Mouse (Mus musculus): ENCODE results near the gene Rbfox1. TPM values are rescaled to one million over a fixed set of nuclear protein-coding genes. Genes with fewer than 3 reads are reported as not detected.

The Rbfox1 gene
- polyA plus RNA-seq, 1 experiment from 2014 or later, result 125 TPM

DNA sequence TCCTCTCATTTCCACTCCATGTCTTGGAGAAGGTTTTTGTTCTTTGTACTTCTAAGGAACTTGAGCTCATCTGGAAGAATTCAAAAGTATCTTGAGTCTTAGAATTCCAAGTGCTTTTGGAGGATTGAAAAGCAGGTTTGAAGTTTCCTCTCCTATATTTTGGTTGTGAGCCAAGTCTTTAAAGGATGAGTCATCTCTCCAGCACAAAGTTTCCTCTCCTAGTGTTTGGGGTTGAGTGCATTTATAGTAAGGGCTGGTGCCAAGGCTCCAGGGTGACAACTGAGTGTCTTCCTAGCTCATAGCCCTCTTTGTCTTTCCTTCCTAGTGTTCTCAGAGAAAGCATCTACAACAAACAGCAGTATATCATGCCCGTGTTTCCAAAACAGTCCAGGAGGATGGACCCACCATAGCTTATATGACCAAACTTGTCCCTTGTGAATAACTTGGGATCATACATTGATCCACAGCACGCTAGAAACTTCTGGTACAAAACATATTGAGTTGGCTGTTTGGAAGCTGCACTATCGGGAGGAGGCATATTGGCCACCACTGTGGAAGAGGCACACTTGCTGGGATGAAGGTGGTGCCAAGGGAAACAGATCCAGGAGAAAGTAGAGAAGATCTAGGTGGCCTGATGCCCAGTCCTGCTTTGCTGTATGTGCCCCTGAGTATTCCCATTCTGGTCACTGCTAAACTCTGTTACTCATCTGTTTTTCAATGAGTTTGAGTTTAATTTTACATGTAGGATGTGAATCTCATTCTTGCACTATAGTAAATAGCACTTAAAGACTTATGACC lies 206.4 kb downstream of the Rbfox1 start:
- WGBS, result 86% methylated on average over 3 of the region's 3 CpGs

DNA sequence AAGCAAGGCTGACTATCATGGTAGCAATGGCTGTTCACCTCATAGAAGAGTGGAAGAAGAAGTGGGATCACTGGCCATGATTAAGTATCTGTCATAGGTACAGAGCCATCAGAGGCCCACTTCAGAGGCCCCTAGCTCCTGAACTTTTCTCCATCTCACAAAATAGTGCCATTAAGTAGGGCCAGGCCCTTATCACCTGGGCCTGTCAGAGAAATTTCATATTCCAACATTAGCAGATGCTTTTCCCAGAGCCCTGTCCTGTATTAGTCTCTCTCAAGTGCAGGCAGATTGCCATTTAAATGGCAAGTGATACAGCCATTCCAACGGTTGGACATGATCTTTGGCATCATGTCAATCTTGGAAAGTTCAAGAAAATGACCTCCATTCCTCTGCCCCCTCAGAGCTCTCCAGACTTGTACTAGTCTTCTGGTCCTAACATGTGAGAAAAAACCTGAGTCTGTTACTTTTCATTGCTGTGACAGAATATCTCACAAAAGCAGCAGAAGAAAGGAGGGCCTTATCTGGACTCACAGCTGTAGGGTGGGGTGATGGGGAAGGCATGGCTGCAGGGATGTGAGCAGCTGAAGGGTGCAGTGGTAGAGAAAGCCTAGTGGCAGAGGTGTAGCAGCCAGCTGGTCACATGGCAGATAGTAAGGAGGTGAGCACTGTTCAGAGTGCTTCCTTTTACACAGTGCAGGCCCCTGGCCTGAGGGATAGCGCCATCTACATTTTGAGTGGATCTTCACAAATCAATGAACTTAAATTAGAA lies 210.6 kb downstream of the Rbfox1 start:
- Histone ChIP-seq H3K27ac (replicated peaks; ENCODE audit: low read depth, low read length) (no peak overlapping the region), H3K27me3 (ENCODE audit: control insufficient read depth, insufficient read depth, low read length) (no peaks in the 10 kb centered on the region), H3K4me2 (ENCODE audit: low read length) (no peak overlapping the region), H3K36me3 (ENCODE audit: control insufficient read depth, insufficient read depth, low read length) (no peaks in the 10 kb centered on the region), H3K4me1 (ENCODE audit: control insufficient read depth, insufficient read depth, low read length) (peaks cover 9% of the 10 kb centered on the region), H3K9ac (replicated peaks; ENCODE audit: low read length) (no peak overlapping the region), H3K9me3 (ENCODE audit: control insufficient read depth, low read length) (no peaks in the 10 kb centered on the region), H3K4me3 (replicated peaks; ENCODE audit: low read depth, low read length) (no peak overlapping the region)
- no peak for ATAC-seq (ENCODE audit: low FRiP score, low TSS enrichment)
- no peak for DNase-seq
- WGBS, result 88% methylated on average over 2 of the region's 2 CpGs

More for the DNA sequence above, 206.4 kb downstream of the Rbfox1 start:
- Histone ChIP-seq H3K4me3 (replicated peaks; ENCODE audit: low read depth, low read length) (no peak overlapping the region), H3K4me2 (ENCODE audit: low read length) (no peak overlapping the region), H3K36me3 (ENCODE audit: control insufficient read depth, insufficient read depth, low read length) (no peaks in the 10 kb centered on the region), H3K27ac (replicated peaks; ENCODE audit: low read depth, low read length) (no peak overlapping the region), H3K4me1 (ENCODE audit: control insufficient read depth, insufficient read depth, low read length) (peaks cover 1% of the 10 kb centered on the region; the same call in 1 of the 2 replicates), H3K9ac (replicated peaks; ENCODE audit: low read length) (no peak overlapping the region), H3K9me3 (ENCODE audit: control insufficient read depth, low read length) (no peaks in the 10 kb centered on the region), H3K27me3 (ENCODE audit: control insufficient read depth, insufficient read depth, low read length) (no peaks in the 10 kb centered on the region)
- no peak for DNase-seq
- no peak for ATAC-seq (ENCODE audit: low FRiP score, low TSS enrichment)

DNA sequence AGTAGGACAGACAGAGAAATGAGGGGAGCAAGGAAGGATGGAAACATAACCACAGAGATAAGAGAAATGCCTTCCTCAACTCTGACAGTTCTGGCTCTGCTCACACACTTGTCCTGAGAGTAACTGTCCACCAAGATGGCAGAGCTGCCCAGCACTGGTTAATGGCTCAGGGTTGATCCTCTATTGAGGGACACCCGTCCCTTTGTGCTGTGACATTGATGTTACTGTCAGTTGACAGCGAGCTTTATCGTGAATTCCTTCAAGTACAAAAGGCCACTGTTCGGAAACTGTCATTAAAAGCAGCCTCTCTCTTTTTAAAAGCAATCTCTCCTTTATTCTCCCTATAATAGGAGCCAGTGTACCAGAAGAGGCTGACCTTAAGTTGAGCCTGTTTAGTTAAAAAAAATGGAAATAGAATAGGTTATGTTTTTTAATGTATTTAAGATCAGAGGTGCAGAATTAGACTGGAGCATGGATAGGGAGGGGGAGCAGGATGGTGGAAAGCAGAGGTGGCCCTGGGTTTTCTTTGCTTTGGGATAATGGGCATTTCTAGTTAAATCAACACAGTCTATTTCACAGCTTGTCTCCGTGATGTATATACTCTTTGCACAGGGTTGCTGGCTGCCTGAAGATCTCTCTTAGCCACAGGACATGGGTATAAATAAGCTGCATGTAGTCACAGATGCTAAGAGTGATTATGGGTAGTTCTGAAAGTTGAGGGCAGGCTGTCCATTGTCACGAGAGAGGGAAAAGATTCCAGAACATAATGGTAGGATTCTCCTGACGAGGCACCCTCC lies 212.3 kb downstream of the Rbfox1 start:
- Histone ChIP-seq H3K27ac (replicated peaks; ENCODE audit: low read depth, low read length) (no peak overlapping the region), H3K4me3 (replicated peaks; ENCODE audit: low read depth, low read length) (no peak overlapping the region), H3K27me3 (ENCODE audit: control insufficient read depth, insufficient read depth, low read length) (no peaks in the 10 kb centered on the region), H3K9ac (replicated peaks; ENCODE audit: low read length) (no peak overlapping the region), H3K36me3 (ENCODE audit: control insufficient read depth, insufficient read depth, low read length) (no peaks in the 10 kb centered on the region), H3K4me2 (ENCODE audit: low read length) (no peak overlapping the region), H3K4me1 (ENCODE audit: control insufficient read depth, insufficient read depth, low read length) (peaks cover 9% of the 10 kb centered on the region), H3K9me3 (ENCODE audit: control insufficient read depth, low read length) (no peaks in the 10 kb centered on the region)
- 7% methylated on average over 7 of the region's 7 CpGs for WGBS
- DNase-seq (peak; percentile 23), ATAC-seq (ENCODE audit: low FRiP score, low TSS enrichment) (no peak)

DNA sequence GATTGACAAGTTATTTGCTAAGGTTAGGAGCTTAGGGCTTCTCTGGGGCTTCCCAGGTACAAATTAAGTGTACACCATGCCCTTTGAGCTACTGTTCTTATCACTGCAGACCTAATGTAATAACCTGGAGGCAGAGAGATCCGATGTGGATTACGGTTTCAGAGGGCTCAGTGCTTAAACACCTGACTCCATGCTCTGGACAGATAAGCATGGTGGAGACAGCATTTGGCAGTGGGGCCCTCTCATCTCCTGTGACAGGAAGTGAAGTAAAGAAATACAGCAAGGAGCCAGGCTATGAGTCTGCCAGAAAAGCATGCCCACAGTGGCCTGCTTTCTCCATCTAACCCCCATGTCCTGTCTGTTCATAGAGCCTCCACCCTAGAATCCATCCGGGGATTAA lies 213.0 kb downstream of the Rbfox1 start:
- H3K4me2 ChIP-seq (ENCODE audit: low read length), result no peak overlapping the region
- WGBS, result 78% methylated on average over 3 of the region's 3 CpGs
- H3K36me3 ChIP-seq (ENCODE audit: control insufficient read depth, insufficient read depth, low read length), result no peaks in the 10 kb centered on the region
- no peaks in the 10 kb centered on the region for H3K27me3 ChIP-seq (ENCODE audit: control insufficient read depth, insufficient read depth, low read length)
- H3K9me3 ChIP-seq (ENCODE audit: control insufficient read depth, low read length), result no peaks in the 10 kb centered on the region
- H3K4me1 ChIP-seq (ENCODE audit: control insufficient read depth, insufficient read depth, low read length), result peaks cover 9% of the 10 kb centered on the region
- no peak overlapping the region for H3K27ac ChIP-seq (replicated peaks; ENCODE audit: low read depth, low read length)
- no peak for ATAC-seq (ENCODE audit: low FRiP score, low TSS enrichment)
- no peak overlapping the region for H3K4me3 ChIP-seq (replicated peaks; ENCODE audit: low read depth, low read length)
- no peak overlapping the region for H3K9ac ChIP-seq (replicated peaks; ENCODE audit: low read length)
- DNase-seq, result no peak

DNA sequence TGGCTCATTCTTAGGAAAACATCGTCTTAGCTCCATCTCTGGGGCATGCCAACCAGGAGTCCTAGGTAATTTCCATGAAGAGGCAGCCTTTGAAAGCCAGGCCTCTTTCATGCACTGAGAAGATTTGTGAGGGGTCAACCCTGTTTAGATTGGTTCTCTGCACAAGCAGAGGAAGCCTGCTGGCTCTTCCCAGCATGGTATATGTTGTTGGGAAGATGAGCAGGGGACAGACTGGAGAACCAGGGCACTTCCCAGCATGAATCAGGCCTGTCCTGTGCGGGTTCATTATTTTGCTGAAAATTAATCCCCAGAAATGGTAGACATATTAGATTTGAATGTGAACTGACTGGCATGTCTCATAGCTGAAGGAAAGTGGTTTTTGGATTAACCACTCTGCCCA lies 214.4 kb downstream of the Rbfox1 start:
- H3K27me3 ChIP-seq (ENCODE audit: control insufficient read depth, insufficient read depth, low read length), result no peaks in the 10 kb centered on the region
- peaks cover 9% of the 10 kb centered on the region for H3K4me1 ChIP-seq (ENCODE audit: control insufficient read depth, insufficient read depth, low read length)
- H3K9me3 ChIP-seq (ENCODE audit: control insufficient read depth, low read length), result no peaks in the 10 kb centered on the region
- H3K4me2 ChIP-seq (ENCODE audit: low read length), result no peak overlapping the region
- no peak overlapping the region for H3K27ac ChIP-seq (replicated peaks; ENCODE audit: low read depth, low read length)
- no peaks in the 10 kb centered on the region for H3K36me3 ChIP-seq (ENCODE audit: control insufficient read depth, insufficient read depth, low read length)
- H3K9ac ChIP-seq (replicated peaks; ENCODE audit: low read length), result no peak overlapping the region
- no peak for ATAC-seq (ENCODE audit: low FRiP score, low TSS enrichment)
- H3K4me3 ChIP-seq (replicated peaks; ENCODE audit: low read depth, low read length), result no peak overlapping the region
- WGBS, result 57% methylated on average over 2 of the region's 2 CpGs
- no peak for DNase-seq

GRCm38 (mm10) chr16:6100421-6100877 lies 215.3 kb downstream of the Rbfox1 start:
- Histone ChIP-seq H3K36me3 (ENCODE audit: control insufficient read depth, insufficient read depth, low read length) (no peaks in the 10 kb centered on the region), H3K9me3 (ENCODE audit: control insufficient read depth, low read length) (no peaks in the 10 kb centered on the region), H3K4me3 (replicated peaks; ENCODE audit: low read depth, low read length) (no peak overlapping the region), H3K4me1 (ENCODE audit: control insufficient read depth, insufficient read depth, low read length) (peaks cover 9% of the 10 kb centered on the region), H3K9ac (replicated peaks; ENCODE audit: low read length) (no peak overlapping the region), H3K27me3 (ENCODE audit: control insufficient read depth, insufficient read depth, low read length) (no peaks in the 10 kb centered on the region), H3K27ac (replicated peaks; ENCODE audit: low read depth, low read length) (no peak overlapping the region), H3K4me2 (ENCODE audit: low read length) (no peak overlapping the region)
- no peak for DNase-seq
- no peak for ATAC-seq (ENCODE audit: low FRiP score, low TSS enrichment)
- WGBS, result 87% methylated on average over 5 of the region's 5 CpGs

DNA sequence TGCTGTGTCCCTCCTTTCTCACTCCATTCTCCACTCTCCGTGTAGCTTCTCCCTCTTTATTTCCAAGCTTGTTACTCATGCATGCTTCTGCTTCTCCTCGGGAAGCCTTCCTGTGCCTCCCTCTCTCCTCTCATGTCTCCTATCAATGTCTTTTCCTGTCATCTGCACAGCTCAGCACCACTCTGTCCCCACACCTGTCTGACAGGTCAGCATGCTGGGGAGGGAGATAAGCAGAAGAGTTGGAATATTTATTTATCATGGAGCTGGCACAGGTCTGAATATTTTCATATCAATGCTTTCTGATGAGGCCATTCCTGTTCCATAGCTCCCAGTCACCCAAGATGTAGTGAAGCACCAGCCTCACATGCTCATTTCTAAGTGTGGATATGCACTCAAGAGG lies 218.6 kb downstream of the Rbfox1 start:
- 84% methylated on average over 2 of the region's 2 CpGs for WGBS
- no peak for ATAC-seq (ENCODE audit: low FRiP score, low TSS enrichment)
- Histone ChIP-seq H3K4me3 (replicated peaks; ENCODE audit: low read depth, low read length) (no peak overlapping the region), H3K36me3 (ENCODE audit: control insufficient read depth, insufficient read depth, low read length) (no peaks in the 10 kb centered on the region), H3K27me3 (ENCODE audit: control insufficient read depth, insufficient read depth, low read length) (no peaks in the 10 kb centered on the region), H3K4me1 (ENCODE audit: control insufficient read depth, insufficient read depth, low read length) (no peaks in the 10 kb centered on the region), H3K27ac (replicated peaks; ENCODE audit: low read depth, low read length) (no peak overlapping the region), H3K9ac (replicated peaks; ENCODE audit: low read length) (no peak overlapping the region), H3K4me2 (ENCODE audit: low read length) (no peak overlapping the region), H3K9me3 (ENCODE audit: control insufficient read depth, low read length) (no peaks in the 10 kb centered on the region)
- DNase-seq, result no peak

- Histone ChIP-seq H3K4me2 (ENCODE audit: low read length) (no peak overlapping the region), H3K9me3 (ENCODE audit: control insufficient read depth, low read length) (no peaks in the 10 kb centered on the region), H3K27ac (replicated peaks; ENCODE audit: low read depth, low read length) (no peak overlapping the region), H3K36me3 (ENCODE audit: control insufficient read depth, insufficient read depth, low read length) (no peaks in the 10 kb centered on the region), H3K27me3 (ENCODE audit: control insufficient read depth, insufficient read depth, low read length) (no peaks in the 10 kb centered on the region), H3K4me3 (replicated peaks; ENCODE audit: low read depth, low read length) (no peak overlapping the region), H3K4me1 (ENCODE audit: control insufficient read depth, insufficient read depth, low read length) (no peaks in the 10 kb centered on the region), H3K9ac (replicated peaks; ENCODE audit: low read length) (no peak overlapping the region)
- WGBS, result 98% methylated on average over 3 of the region's 3 CpGs
- ATAC-seq (ENCODE audit: low FRiP score, low TSS enrichment) (no peak), DNase-seq (no peak)
Observed at GRCm38 (mm10) chr16:6110121-6110520, 225.0 kb downstream of the Rbfox1 start.

Data from midbrain, embryonic 14.5 days (tissue).